Mouse (Mus musculus) layer of hippocampus, adult 11-12 months (tissue): ENCODE measurements at regions not wholly inside any gene's neighbourhood (a gene's known extent, or its start where the extent isn't known, plus 50 kb on each side); places are given as distances from the start of the nearest gene placed in this dataset.
"Not testable (repeated sequence)": the region's sequence is repeated elsewhere in the genome, so short reads cannot be mapped to it uniquely, and the experiment has no call there.

Experiments
- DNase-seq: peaks from one replicate; pipeline ENCODE4 v3.0.0; 2022; ENCODE audit warnings: low spot score

- DNase-seq = peak; percentile 9
Measured at GRCm38 (mm10) chr7:62179387-62179786, 167.0 kb upstream of the Ndn start.

DNA sequence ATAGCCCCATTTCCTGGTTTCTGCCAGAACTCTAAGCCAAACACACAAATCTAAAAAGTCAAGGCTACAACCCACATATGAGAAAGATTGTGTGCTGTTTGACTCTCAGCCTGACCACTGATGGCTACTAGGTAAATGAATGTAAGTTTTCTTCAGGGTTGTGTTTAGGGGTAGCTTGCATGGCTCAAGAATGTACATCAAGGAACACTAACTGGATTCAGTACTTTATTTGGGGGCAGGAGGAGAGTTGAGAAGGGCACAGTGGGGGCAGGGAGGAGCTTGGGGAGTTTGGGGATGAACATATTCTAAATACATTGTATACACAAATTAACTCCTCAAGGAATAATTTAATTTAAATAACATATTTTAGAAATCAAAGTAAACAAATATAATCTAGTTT, 137.8 kb upstream of the Ndn start:
- no peak for DNase-seq

DNA sequence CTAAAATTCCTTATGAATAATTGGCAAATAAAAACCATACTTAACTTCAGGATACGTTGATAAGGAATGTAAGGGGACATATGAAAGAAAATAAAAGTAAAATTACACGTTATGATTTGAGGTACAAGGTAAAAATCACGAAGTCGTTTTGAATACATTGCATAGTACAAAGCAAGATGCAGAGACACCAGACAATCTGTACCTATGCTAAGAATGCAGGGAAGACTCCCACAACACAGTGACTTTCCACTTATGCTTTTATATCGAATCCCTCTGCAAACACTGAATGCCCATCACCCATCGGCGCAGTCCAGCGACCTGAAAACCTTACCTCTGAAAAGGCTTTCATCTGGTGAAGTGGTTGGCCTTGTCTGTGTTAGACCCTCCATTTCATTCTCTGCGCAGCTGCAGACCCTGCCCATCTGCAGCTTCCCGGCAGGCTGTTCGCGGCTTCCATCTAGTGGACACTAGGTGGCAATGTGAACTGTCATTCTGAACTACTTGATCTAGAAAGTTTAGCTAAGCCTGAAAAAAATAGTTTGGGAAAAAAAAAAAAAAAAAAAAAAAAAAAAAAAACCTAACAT, 137.2 kb upstream of the Ndn start:
- peak; percentile 28 for DNase-seq

DNA sequence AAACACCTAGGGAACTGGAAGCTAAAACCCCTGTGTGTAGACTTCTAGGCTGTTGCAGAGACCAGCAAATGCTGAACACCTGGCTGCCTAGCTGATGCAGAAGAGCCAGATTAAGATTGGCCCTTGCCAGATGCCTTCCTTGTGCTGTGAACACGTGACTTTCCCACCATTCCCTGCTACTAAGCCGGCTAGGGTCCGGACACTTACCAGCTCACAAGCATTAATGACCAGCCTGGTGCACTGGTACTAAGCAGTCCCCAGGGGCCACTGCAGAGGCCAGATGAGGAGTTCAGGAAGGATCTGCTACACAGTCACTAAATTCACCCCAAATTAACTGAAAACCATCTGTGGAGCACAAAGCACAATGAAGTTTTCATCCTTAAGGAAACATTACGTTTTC, 121.2 kb upstream of the Ndn start:
- no peak for DNase-seq

DNA sequence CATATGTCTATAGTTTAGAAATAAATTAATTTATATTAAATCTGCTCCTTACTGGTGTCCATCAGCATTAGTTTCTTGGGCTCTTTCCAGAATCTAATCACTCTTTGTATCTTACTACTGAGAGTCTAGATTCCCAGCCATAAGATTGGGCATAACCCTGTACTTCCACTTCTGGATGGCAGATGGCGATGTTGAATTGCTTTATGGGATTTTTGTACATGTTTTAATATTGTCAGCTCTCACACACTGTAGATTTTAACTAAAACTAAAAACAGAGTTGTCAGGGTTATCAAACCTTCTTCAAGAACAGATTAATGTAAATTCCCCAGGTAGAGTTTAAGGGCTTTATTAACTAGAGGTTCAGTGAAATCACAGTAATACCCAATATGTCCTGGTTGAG, 118.6 kb upstream of the Ndn start:
- peak; percentile 34 for DNase-seq

- DNase-seq = no peak
Measured at GRCm38 (mm10) chr7:62230713-62231112, 115.7 kb upstream of the Ndn start.

DNA sequence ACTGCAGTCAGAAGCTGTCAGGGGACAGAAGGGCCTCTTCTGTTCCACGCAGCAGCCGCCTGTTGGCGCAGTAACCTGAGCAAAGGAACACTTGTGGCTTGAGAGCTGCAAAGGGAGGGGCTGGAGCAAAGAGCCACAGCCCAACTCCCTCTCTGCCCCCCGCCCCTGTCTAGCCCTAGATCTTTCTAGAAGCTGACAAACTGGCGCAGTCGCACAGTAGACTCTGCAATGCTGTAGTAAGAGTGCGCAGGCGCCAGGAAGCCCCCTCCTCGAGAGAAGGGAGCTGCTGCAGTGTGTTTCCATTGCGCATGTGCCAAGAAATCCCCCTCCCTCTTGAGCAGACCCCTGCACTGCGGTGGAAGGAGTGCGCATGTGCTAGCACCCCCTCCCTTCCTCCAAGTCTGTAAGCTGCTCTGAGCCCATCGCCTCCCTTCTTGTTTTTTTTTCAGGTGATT, 115.2 kb upstream of the Ndn start:
- DNase-seq = no peak

DNA sequence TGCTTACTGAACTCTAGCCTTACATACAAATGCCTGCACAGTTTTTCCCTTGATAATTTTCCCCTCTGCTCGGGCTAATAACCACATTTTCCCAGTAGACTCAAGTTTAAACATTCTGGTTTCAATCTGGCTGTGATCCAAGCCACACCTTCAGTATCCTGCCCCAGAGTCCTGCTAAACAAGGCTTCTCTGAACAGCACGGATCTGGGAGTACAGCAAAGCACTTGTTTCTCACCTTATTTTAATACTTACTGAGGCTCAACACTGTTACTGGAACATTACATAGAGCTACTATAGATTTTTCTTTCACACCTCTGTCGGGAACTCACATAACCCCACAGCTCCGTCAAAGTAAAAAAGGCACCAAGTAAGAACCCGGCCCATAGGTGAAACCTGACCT, 114.3 kb upstream of the Ndn start:
- DNase-seq = no peak

GRCm38 (mm10) chr7:62234037-62234436, 112.3 kb upstream of the Ndn start:
- DNase-seq = no peak

DNA sequence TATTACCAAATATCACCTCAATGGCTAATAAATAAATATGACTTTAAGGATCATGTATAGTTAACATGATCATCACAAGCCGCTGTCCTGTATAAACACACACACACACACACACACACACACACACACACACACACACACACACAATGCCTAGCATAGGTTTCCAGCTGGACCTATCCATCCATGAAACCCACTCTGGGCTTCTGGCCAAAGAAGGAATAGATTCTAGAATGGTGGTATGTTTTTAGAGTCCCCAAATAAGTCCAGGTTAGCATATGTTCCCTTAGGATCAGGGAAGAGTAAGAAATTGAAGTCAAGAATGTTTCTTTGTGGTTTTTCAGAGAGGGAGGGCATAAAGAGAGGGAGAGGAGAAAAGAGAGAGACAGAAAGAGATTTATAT, 110.6 kb upstream of the Ndn start:
- no peak for DNase-seq

- peak; percentile 4 for DNase-seq
Measured at GRCm38 (mm10) chr7:62261688-62262114, 84.7 kb upstream of the Ndn start.

DNA sequence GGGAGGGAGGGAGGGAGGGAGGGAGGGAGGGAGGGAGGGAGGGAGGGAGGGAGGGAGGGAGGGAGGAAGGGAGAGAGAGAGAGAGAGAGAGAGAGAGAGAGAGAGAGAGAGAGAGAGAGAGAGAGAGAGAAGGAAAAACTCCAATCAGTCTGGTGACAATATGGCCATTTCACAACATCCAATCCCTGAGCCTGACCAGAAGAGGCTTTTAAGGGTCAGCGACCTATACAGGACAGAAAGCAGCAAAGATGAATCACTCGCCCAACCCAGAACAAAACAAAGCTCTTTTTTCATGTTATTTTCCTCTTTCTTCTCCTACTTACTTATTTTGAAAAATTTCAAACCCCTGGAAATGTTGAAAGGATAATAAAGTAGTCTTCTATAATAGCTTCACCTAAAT, 84.2 kb upstream of the Ndn start:
- not testable (repeated sequence) for DNase-seq

- no peak for DNase-seq
Measured at GRCm38 (mm10) chr7:62269156-62269855, 77.1 kb upstream of the Ndn start.

GRCm38 (mm10) chr7:62276219-62276618, 70.2 kb upstream of the Ndn start:
- peak; percentile 9 for DNase-seq

DNA sequence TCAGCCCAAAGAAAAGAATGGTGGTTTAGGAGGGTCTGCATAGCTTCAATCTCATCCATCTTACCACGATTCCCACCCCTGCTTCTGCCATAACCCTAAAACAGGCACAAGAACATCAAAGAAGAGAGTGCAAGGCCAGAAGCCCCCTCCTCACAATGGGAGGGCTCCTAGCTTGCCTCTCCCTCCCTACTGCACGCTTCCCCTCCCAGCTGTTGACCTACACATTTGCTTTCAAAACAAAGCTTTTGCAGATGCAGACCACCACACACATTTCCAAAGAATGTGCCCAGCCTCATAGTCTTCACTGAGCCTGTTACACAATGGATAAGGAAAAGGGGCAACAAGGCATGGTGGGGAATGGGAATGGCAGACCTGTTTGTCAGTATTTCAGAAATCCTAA, 67.9 kb upstream of the Ndn start:
- DNase-seq = no peak

GRCm38 (mm10) chr7:62279022-62279421, 67.3 kb upstream of the Ndn start:
- no peak for DNase-seq
